Mouse (Mus musculus) forebrain, postnatal 0 days (tissue): ENCODE data around the gene Ptprm. TPM values are rescaled to one million over a fixed set of nuclear protein-coding genes. Genes with fewer than 3 reads are reported as not detected.
A peak's percentile ranks its signal among the peaks of the same experiment; 100 is the strongest.

Experiments used
- ATAC-seq: fragments of 200-750 bp; cut with Nextera tagmentation; 2 replicates; pipeline ENCODE4 v1.8.0; 2017; ENCODE audit warnings: mild to moderate bottlenecking, moderate library complexity
- DNase-seq: peaks from one replicate; pipeline ENCODE4 v3.0.0-alpha.2; 2015
- H3K27ac ChIP-seq: fragments of 300-500 bp; sonication (generic); 2 replicates; pipeline ENCODE4 v1.5.1; 2014; ENCODE audit warnings: low read depth, mild to moderate bottlenecking, antibody characterized with exemption, low read length, moderate library complexity, mixed read lengths
- H3K27me3 ChIP-seq: fragments of 300-500 bp; sonication (generic); 2 replicates; pipeline ENCODE4 v1.6.1; 2014; ENCODE audit warnings: mild to moderate bottlenecking, low read length, mixed read lengths; ENCODE audit not compliant: insufficient read depth
- H3K36me3 ChIP-seq: fragments of 300-500 bp; sonication (generic); 2 replicates; pipeline ENCODE4 v1.6.1; 2014; ENCODE audit warnings: mild to moderate bottlenecking, moderate library complexity; ENCODE audit not compliant: insufficient read depth
- H3K4me1 ChIP-seq: fragments of 300-500 bp; sonication (generic); 2 replicates; pipeline ENCODE4 v1.6.1; 2014; ENCODE audit warnings: antibody characterized with exemption; ENCODE audit not compliant: insufficient read depth
- H3K4me2 ChIP-seq: fragments of 300-500 bp; sonication (generic); 2 replicates; pipeline ENCODE4 v1.6.1; 2014; ENCODE audit warnings: low read depth, mild to moderate bottlenecking, moderate library complexity
- H3K4me3 ChIP-seq: fragments of 300-500 bp; sonication (generic); 2 replicates; pipeline ENCODE4 v1.5.1; 2014; ENCODE audit warnings: low read depth, low read length, mixed read lengths
- H3K9ac ChIP-seq: fragments of 300-500 bp; sonication (generic); 2 replicates; pipeline ENCODE4 v1.6.1; 2014; ENCODE audit warnings: mild to moderate bottlenecking
- H3K9me3 ChIP-seq: fragments of 300-500 bp; sonication (generic); 2 replicates; pipeline ENCODE4 v1.6.1; 2016; ENCODE audit warnings: low read length
- CTCF ChIP-seq: sonication (generic); IDR thresholded peaks from 2 replicates; pipeline ENCODE4 v1.5.1; 2016; ENCODE audit warnings: antibody characterized with exemption, control low read depth, low read depth
- WGBS: fragments of 180-500 bp; shearing (Covaris S2); extraction: QIAGEN DNeasy Blood & Tissue Kit; methylation state at CpG from one replicate; pipeline ENCODE4 v1.1.7; 2014; 5-methylcytosine and 5-hydroxymethylcytosine counted together
- polyA plus RNA-seq: library from polyadenylated mRNA; unstranded; fragments of >200 nt; fragmentation: Nextera tagmentation; extraction: Ambion mirVana; gene quantifications from 2 replicates; pipeline ENCODE4 v1.2.1, GENCODE M21; 2015
- total RNA-seq: library from RNA; depleted of rRNA; stranded (reverse); fragments of >200 nt; gene quantifications from 2 replicates; pipeline ENCODE4 v1.2.3, GENCODE M21; 2014

The Ptprm gene
- total and polyA plus RNA-seq, 2 experiments from 2014 or later, result 12.9 to 33.2 TPM

- no peak for TF ChIP-seq CTCF
- H3K27me3 ChIP-seq, result no peaks in the 10 kb centered on the region
- 89% methylated on average over 5 of the region's 5 CpGs for WGBS
- H3K9ac ChIP-seq, result no peak overlapping the region
- DNase-seq (no peak), ATAC-seq (no peak)
- H3K9me3 ChIP-seq, result no peaks in the 10 kb centered on the region
- H3K36me3 ChIP-seq, result no peaks in the 10 kb centered on the region
- H3K4me3 ChIP-seq, result no peak overlapping the region
- H3K4me2 ChIP-seq, result no peak overlapping the region
- no peak overlapping the region for H3K27ac ChIP-seq
- H3K4me1 ChIP-seq, result no peaks in the 10 kb centered on the region
These were observed 175.5 kb downstream of the Ptprm start for GRCm38 (mm10) chr17:67178686-67179265.

DNA sequence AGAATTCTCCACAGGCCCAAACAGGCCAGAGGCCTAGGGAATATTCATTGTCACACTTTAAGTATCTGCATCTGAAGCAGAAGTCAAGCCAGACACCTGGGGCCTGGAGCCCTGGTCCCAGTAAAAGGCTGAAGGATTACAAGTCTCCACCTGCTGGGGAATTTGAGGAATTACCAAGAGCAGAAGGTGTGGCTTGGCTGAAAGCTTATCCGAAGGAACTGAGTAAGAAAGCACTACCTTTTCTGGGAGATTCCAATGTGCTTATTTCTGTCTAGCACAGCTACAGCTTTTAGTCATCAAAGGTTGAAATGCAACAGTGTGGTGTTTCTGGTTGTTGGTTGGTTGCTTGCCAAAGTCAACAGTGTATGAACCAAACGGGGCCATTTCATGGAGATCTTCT, 178.4 kb downstream of the Ptprm start:
- no peak overlapping the region for H3K4me3 ChIP-seq
- H3K4me1 ChIP-seq, result no peaks in the 10 kb centered on the region
- H3K4me2 ChIP-seq, result no peak overlapping the region
- no peak overlapping the region for H3K9ac ChIP-seq
- no peak overlapping the region for H3K27ac ChIP-seq
- no peaks in the 10 kb centered on the region for H3K27me3 ChIP-seq
- peak; percentile 69 for TF ChIP-seq CTCF
- 51% methylated on average over 2 of the region's 2 CpGs for WGBS
- H3K36me3 ChIP-seq, result no peaks in the 10 kb centered on the region
- H3K9me3 ChIP-seq, result no peaks in the 10 kb centered on the region
- DNase-seq (peak; percentile 49), ATAC-seq (no peak)

GRCm38 (mm10) chr17:67171353-67171752, 182.9 kb downstream of the Ptprm start:
- no peak for TF ChIP-seq CTCF
- Histone ChIP-seq H3K4me1 (no peaks in the 10 kb centered on the region), H3K4me2 (no peak overlapping the region), H3K27me3 (no peaks in the 10 kb centered on the region), H3K4me3 (no peak overlapping the region), H3K9ac (no peak overlapping the region), H3K9me3 (no peaks in the 10 kb centered on the region), H3K36me3 (no peaks in the 10 kb centered on the region), H3K27ac (no peak overlapping the region)
- ATAC-seq (no peak), DNase-seq (no peak)
- 92% methylated on average over 2 of the region's 2 CpGs for WGBS

GRCm38 (mm10) chr17:67170696-67171095, 183.6 kb downstream of the Ptprm start:
- H3K36me3 ChIP-seq, result no peaks in the 10 kb centered on the region
- TF ChIP-seq CTCF, result no peak
- ATAC-seq (no peak), DNase-seq (no peak)
- WGBS, result 67% methylated on average over 7 of the region's 7 CpGs
- H3K4me2 ChIP-seq, result no peak overlapping the region
- no peak overlapping the region for H3K4me3 ChIP-seq
- H3K9ac ChIP-seq, result no peak overlapping the region
- H3K27ac ChIP-seq, result no peak overlapping the region
- H3K4me1 ChIP-seq, result no peaks in the 10 kb centered on the region
- no peaks in the 10 kb centered on the region for H3K9me3 ChIP-seq
- no peaks in the 10 kb centered on the region for H3K27me3 ChIP-seq

DNA sequence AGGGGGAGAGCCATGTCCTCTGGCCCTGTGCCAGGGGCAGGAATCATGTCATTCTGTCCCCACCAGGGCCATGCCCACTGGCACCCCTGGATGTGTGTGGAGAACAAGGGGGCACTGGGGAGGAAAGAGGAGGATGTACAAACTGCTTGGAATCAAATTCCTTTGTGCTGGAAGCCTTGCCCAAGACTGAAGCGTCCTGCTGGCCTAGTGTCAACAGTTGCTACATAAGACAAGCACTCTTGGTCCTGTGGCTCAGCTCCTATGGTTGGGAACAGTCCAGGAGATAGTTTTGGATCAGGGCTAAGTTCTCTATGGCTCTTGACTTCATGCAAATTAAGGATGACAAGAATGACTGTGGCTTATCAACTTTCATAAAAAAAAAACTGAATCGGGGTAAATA, 188.4 kb downstream of the Ptprm start:
- H3K9ac ChIP-seq, result no peak overlapping the region
- no peaks in the 10 kb centered on the region for H3K27me3 ChIP-seq
- DNase-seq, result no peak
- no peak overlapping the region for H3K4me3 ChIP-seq
- no peak overlapping the region for H3K4me2 ChIP-seq
- WGBS, result 80% methylated on average over 2 of the region's 2 CpGs
- H3K27ac ChIP-seq, result no peak overlapping the region
- no peak for TF ChIP-seq CTCF
- H3K9me3 ChIP-seq, result no peaks in the 10 kb centered on the region
- H3K4me1 ChIP-seq, result no peaks in the 10 kb centered on the region
- no peak for ATAC-seq
- no peaks in the 10 kb centered on the region for H3K36me3 ChIP-seq

DNA sequence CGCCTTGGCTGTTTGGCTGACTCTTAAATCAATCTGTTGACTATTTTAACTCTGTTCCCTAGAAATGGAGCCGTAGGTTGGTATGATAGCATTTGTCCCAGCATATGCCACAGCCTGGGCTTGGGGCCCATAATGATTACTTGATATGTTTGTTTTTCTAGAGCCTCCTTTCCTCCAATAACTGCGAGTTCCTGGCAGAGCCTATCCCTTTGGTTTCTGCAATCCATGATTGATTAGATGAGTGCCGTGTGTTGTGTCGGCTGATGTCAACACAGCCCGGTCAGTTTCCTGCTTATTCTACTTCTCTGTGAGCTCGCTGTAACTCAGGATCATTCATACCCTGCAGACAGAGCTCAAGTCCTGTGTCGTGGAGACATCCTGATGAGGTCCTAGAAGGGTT, 194.6 kb downstream of the Ptprm start:
- Histone ChIP-seq H3K9me3 (no peaks in the 10 kb centered on the region), H3K27ac (no peak overlapping the region), H3K4me1 (no peaks in the 10 kb centered on the region), H3K27me3 (no peaks in the 10 kb centered on the region), H3K4me2 (no peak overlapping the region), H3K9ac (no peak overlapping the region), H3K36me3 (no peaks in the 10 kb centered on the region), H3K4me3 (no peak overlapping the region)
- WGBS, result 58% methylated on average over 8 of the region's 8 CpGs
- peak; percentile 20; the same call in 1 of the 2 replicates for ATAC-seq
- TF ChIP-seq CTCF, result no peak
- DNase-seq, result peak; percentile 26

- 48% methylated on average over 7 of the region's 7 CpGs for WGBS
- peak; percentile 18 for DNase-seq
These were observed 197.0 kb downstream of the Ptprm start for GRCm38 (mm10) chr17:67157089-67157752.

More at GRCm38 (mm10) chr17:67157089-67157752, 197.0 kb downstream of the Ptprm start:
- Histone ChIP-seq H3K4me3 (no peak overlapping the region), H3K9ac (no peak overlapping the region), H3K36me3 (no peaks in the 10 kb centered on the region), H3K4me2 (no peak overlapping the region), H3K27ac (no peak overlapping the region), H3K27me3 (no peaks in the 10 kb centered on the region), H3K4me1 (no peaks in the 10 kb centered on the region), H3K9me3 (no peaks in the 10 kb centered on the region)
- peak; percentile 45; the same call in 1 of the 2 replicates for ATAC-seq
- TF ChIP-seq CTCF, result no peak
